Mouse (Mus musculus) cerebellum, adult 2 months (tissue): Measurements from ENCODE around the gene Adh6b. TPM values are rescaled to one million over a fixed set of nuclear protein-coding genes. Genes with fewer than 3 reads are reported as not detected.
A peak's percentile ranks its signal among the peaks of the same experiment; 100 is the strongest.

Source experiments
- DNase-seq, 2 experiments: peaks; one replicate each; pipeline ENCODE4 v3.0.0; 2021
- H3K27ac ChIP-seq: fragments of 200-500 bp; 2 replicates; pipeline ENCODE4 v1.5.1; 2012; ENCODE audit warnings: low read length, control low read depth, inconsistent platforms; ENCODE audit not compliant: insufficient read depth
- H3K27me3 ChIP-seq: fragments of 200-500 bp; 2 replicates; pipeline ENCODE4 v1.6.1; 2012; ENCODE audit warnings: inconsistent platforms, mild to moderate bottlenecking, low read length, moderate library complexity; ENCODE audit not compliant: control insufficient read depth, insufficient read depth
- H3K4me1 ChIP-seq: fragments of 200-500 bp; 2 replicates; pipeline ENCODE4 v1.6.1; 2011; ENCODE audit warnings: low read length; ENCODE audit not compliant: control insufficient read depth, insufficient read depth
- H3K4me3 ChIP-seq: fragments of 200-500 bp; replicated peaks from 2 replicates; pipeline ENCODE3; 2011; ENCODE audit warnings: mild to moderate bottlenecking, low read depth, low read length, control low read depth; ENCODE audit not compliant: insufficient read depth
- CTCF ChIP-seq: fragments of 200-500 bp; IDR thresholded peaks from 2 replicates; pipeline ENCODE4 v1.5.1; 2011; ENCODE audit warnings: low read depth, mild to moderate bottlenecking, control low read depth, low read length, moderate library complexity, borderline replicate concordance; ENCODE audit not compliant: insufficient read depth
- POLR2A ChIP-seq: fragments of 200-500 bp; IDR thresholded peaks from 2 replicates; pipeline ENCODE4 v1.6.1; 2011; ENCODE audit warnings: low read length, control low read depth, borderline replicate concordance; ENCODE audit not compliant: insufficient read depth
- WGBS: fragments of 180-500 bp; shearing (Covaris S2); methylation state at CpG from one replicate; pipeline ENCODE4 v1.1.7; 2018; 5-methylcytosine and 5-hydroxymethylcytosine counted together
- polyA plus RNA-seq: library from polyadenylated mRNA; depleted of rRNA; stranded (reverse); fragments of >200 nt; gene quantifications from 2 replicates; pipeline ENCODE4 v1.2.3, GENCODE M21; 2012; rRNA removed

Adh6b gene
- polyA plus RNA-seq, 1 experiment, result not detected

DNA sequence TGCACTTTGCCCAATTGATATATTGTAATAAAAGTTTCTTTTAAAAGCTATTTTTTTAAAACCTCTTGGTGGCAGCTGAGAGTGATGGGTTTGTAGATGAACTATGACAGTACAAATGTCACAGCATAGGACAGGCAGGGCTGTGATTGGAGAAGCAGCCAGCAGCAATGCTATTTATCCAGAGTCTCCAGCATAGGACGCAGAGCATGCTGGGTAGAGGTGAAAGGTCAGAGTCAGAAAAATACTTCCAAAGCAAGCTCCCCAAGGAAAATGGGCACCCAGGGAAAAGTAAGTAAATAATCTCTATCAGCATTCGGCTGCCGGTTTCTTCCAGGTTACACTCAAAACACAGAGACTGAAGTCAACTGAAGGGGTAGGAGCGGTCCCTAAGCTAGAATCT lies 32.3 kb downstream of the Adh6b start:
- TF ChIP-seq CTCF (no peak), POLR2A (no peak)
- DNase-seq, result no peak
- H3K4me1 ChIP-seq, result no peaks in the 10 kb centered on the region
- H3K27ac ChIP-seq, result no peak overlapping the region
- no peaks in the 10 kb centered on the region for H3K27me3 ChIP-seq
- 82% methylated on average over 4 of the region's 4 CpGs for WGBS
- no peak overlapping the region for H3K4me3 ChIP-seq

DNA sequence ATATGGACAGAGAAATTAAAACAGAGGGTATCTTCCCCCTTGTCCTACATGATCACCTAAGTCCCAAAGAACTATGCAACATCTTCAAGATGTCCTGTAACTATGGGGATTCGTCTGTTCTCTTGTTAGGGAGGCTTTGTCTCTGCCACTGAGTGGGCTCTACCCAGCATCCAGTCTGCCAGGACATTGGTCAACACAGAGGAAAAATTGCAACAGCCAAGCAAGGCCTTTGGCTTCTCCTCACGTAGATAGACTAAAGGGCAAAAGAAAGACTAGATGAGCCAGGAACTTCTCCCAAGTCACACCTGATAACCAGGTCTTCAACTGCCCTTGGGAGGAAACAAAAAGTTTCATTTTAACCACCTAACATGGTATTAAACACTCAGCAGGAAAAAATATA lies 33.6 kb downstream of the Adh6b start:
- Histone ChIP-seq H3K27me3 (no peaks in the 10 kb centered on the region), H3K27ac (no peak overlapping the region), H3K4me1 (no peaks in the 10 kb centered on the region), H3K4me3 (no peak overlapping the region)
- WGBS, result 77% methylated on average over 2 of the region's 2 CpGs
- DNase-seq, result no peak
- TF ChIP-seq POLR2A, result no peak
- TF ChIP-seq CTCF, result no peak

DNA sequence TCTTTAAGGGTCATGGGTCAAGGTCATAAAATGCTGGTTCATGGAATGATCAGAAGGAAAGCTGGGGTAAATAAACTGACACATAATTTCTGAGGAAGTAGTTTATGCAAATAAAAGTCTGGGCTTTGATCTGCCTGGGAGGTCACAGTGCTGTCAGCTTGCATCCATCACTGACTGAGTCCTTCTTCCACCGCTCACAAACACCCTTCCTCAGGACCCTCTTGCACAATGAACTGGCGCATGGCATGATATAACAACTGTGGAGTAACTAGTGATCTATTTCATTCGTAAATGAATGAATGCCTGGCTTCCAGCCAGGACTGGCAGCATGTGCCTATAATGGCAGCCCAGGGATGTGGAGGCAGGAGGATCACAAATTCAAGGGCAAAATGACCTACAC lies 39.6 kb downstream of the Adh6b start:
- Histone ChIP-seq H3K27ac (no peak overlapping the region), H3K4me1 (no peaks in the 10 kb centered on the region), H3K4me3 (no peak overlapping the region), H3K27me3 (no peaks in the 10 kb centered on the region)
- no peak for TF ChIP-seq POLR2A
- TF ChIP-seq CTCF, result no peak
- WGBS, result 18% methylated on average over 3 of the region's 3 CpGs
- no peak for DNase-seq

DNA sequence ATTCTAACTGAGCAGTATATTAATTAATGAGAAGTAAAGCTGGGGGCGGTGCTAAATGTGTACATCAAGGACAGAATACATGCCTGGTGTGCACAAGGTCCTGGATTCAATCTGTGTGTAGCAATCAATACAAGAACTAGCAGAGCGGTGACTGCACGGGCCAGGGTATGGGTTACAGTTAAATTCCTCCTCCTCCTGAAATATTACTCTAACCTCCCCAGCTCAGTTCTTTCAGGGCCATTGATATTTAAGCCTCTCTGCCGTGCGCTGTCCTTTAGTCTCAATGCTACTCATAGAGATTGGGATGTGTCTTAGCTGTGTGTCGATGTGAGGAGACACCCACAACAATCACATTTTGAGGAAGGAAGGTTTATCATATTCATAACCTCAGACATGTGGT lies 45.6 kb downstream of the Adh6b start:
- 91% methylated on average over 6 of the region's 6 CpGs for WGBS

DNA sequence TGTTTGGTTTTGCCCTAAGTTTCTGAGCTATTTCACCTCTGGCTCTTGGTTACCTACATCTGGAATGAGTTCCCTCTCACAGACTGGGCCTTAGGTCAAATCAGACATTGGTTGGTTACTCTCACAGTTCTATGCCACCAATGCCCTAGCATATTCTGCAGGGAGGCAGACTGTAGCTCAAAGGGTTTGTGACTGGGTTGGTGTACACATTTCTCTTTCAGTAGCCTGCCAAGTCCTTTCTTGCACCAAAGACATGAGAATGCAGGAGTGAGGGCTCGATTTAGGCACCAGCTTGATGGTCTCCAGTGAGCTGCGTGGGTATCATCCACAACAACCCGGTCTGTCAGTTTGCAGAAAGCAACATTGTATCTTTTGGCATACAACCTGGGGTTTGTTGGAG lies 63.3 kb downstream of the Adh6b start:
- TF ChIP-seq CTCF (no peak), POLR2A (no peak)
- Histone ChIP-seq H3K4me1 (no peaks in the 10 kb centered on the region), H3K27me3 (no peaks in the 10 kb centered on the region), H3K27ac (no peak overlapping the region), H3K4me3 (no peak overlapping the region)
- WGBS, result 30% methylated on average over 3 of the region's 3 CpGs
- DNase-seq, result no peak

More for the DNA sequence above, 45.6 kb downstream of the Adh6b start:
- no peak for TF ChIP-seq CTCF
- TF ChIP-seq POLR2A, result no peak
- Histone ChIP-seq H3K27ac (no peak overlapping the region), H3K27me3 (no peaks in the 10 kb centered on the region), H3K4me3 (no peak overlapping the region), H3K4me1 (no peaks in the 10 kb centered on the region)
- DNase-seq, result no peak

DNA sequence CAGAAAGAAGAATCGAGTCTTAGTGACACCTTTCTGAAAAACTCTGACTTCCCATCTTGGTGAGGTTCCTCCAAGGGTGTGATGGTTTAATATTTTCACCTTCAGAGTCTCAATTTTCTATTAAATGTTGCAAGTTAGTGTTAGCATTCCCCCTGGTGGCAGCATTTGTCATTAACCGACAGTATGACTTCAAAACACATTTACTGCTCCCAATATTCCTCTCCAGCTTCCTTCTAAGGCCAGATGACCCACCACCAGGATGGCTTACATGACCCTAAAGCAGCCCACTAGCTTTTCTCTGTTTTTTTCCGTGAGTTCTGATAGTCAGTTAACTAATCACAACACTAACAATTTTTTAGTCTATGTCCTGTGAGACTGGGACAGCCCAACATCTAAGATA lies 63.8 kb downstream of the Adh6b start:
- 37% methylated on average over 3 of the region's 3 CpGs for WGBS
- no peak for TF ChIP-seq POLR2A
- peak; percentile 16; the same call in 1 of the 2 replicates for TF ChIP-seq CTCF

DNA sequence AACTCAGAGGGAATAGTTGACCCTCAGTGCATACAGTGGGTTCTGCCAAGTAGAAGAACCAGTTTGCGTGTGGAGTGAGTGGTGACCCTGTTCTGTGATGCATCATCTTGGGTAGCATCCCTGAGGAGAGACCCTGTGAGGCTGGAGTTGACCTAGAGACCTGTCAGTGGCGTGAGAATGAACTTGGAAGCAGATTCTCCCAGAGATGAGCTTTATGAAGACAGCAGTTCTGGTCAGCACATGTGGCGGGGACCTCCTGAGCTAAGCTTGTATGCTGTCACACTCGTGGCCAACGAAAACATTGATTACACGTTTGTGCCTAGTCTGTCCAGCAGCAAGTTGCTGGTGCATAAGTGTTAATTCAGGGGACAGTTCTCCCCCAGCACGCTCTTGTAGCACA lies 64.3 kb downstream of the Adh6b start:
- H3K27me3 ChIP-seq, result no peaks in the 10 kb centered on the region
- H3K4me1 ChIP-seq, result no peaks in the 10 kb centered on the region
- 79% methylated on average over 7 of the region's 7 CpGs for WGBS
- no peak overlapping the region for H3K4me3 ChIP-seq
- DNase-seq, result no peak
- TF ChIP-seq CTCF (no peak), POLR2A (no peak)
- H3K27ac ChIP-seq, result no peak overlapping the region

More for the DNA sequence above, 63.8 kb downstream of the Adh6b start:
- H3K4me1 ChIP-seq, result no peaks in the 10 kb centered on the region
- H3K27me3 ChIP-seq, result no peaks in the 10 kb centered on the region
- no peak for DNase-seq
- no peak overlapping the region for H3K27ac ChIP-seq
- H3K4me3 ChIP-seq, result no peak overlapping the region

DNA sequence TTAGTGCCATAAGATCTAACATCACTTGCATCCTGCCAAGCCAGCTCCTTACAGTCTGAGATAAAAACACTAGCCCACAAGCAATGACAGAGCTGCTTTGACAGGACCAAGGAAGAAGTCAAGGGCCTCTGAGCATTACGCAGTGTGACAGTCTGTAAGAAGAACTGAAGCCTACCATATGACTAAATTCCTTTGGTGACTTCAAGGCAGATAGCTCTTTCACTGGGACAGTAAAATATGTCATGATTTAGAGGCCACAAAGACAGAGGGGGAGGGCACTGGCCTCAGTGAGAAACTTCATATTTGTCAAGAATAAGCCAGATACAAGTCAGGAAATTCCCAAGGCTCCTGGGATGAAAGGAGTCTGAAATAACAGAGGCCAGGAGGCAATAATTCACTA lies 66.3 kb downstream of the Adh6b start:
- Histone ChIP-seq H3K4me1 (no peaks in the 10 kb centered on the region), H3K27me3 (no peaks in the 10 kb centered on the region), H3K4me3 (no peak overlapping the region), H3K27ac (no peak overlapping the region)
- DNase-seq, result no peak
- 100% methylated on average over 1 of the region's 1 CpGs for WGBS
- TF ChIP-seq POLR2A (no peak), CTCF (no peak)

Other genes with a start within 250 kb of the Adh6b start
- 5.8 and 6.0 TPM in 2 replicates for gene Trmt10a, start 198.3 kb upstream of the Adh6b start, polyA plus RNA-seq
- 6.7 and 7.4 TPM in 2 replicates for gene Mttp, start 196.8 kb upstream of the Adh6b start, polyA plus RNA-seq
- not detected in 2 replicates for gene 4930579F01Rik, start 147.9 kb upstream of the Adh6b start, polyA plus RNA-seq
- gene Adh7, start 124.0 kb upstream of the Adh6b start, polyA plus RNA-seq, result 0.05 TPM in 1 of 2 replicates, not detected in the other
- gene Adh1, start 80.8 kb upstream of the Adh6b start, polyA plus RNA-seq, result 1.6 and 2.1 TPM in 2 replicates
- gene Adh6a, start 28.5 kb upstream of the Adh6b start, polyA plus RNA-seq, result not detected in 2 replicates
- gene Adh4, start 73.7 kb downstream of the Adh6b start, polyA plus RNA-seq, result not detected in 2 replicates
- 84.3 and 84.6 TPM in 2 replicates for gene Adh5, start 101.3 kb downstream of the Adh6b start, polyA plus RNA-seq
- gene Metap1, start 147.7 kb downstream of the Adh6b start, polyA plus RNA-seq, result 43.1 and 45.3 TPM in 2 replicates
- gene Eif4e, start 184.4 kb downstream of the Adh6b start, polyA plus RNA-seq, result 137 and 138 TPM in 2 replicates